Mouse (Mus musculus): ENCODE results near the gene Ddhd1. TPM values are rescaled to one million over a fixed set of nuclear protein-coding genes. Genes with fewer than 3 reads are reported as not detected.

Gene Ddhd1
- polyA plus RNA-seq, 1 experiment, result 333 TPM

- Histone ChIP-seq H3K4me1 (ENCODE audit: control insufficient read depth, insufficient read depth, low read length) (peaks cover 2% of the 10 kb centered on the region; the same call in 1 of the 2 replicates), H3K4me3 (ENCODE audit: insufficient read depth, low read depth, low read length) (no peak overlapping the region), H3K27ac (ENCODE audit: insufficient read depth, low read depth, low read length) (no peak overlapping the region)
- TF ChIP-seq CTCF (IDR thresholded peaks at IDR 0.05; ENCODE audit: insufficient read depth, low read depth, low read length) (no peak), POLR2A (IDR thresholded peaks at IDR 0.05; ENCODE audit: insufficient read depth, low read depth, low read length) (no peak)
- WGBS, result 86% methylated on average over 4 of the region's 4 CpGs
These were observed 25.0 kb downstream of the Ddhd1 start for GRCm38 (mm10) chr14:45632756-45633537.

DNA sequence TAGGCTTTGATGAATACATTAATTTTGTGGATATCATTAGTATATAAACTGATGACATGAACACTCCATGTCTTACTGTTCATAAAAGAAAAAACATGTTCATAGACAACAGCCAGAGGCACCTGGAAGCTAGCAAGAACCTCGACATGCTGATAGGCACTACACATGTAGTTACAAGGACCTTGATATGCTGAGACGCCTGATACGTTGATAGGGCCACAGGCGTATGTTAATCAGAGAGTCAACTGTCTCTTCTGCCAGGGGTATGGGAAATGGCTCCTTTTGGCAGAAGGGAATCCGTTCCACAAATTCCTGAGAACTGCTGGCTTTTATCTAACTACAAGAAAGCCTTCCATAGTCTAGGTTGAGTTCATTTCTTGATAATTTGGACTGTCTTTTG, 27.4 kb downstream of the Ddhd1 start:
- no peak for TF ChIP-seq CTCF (IDR thresholded peaks at IDR 0.05; ENCODE audit: insufficient read depth, low read depth, low read length)
- no peak for TF ChIP-seq POLR2A (IDR thresholded peaks at IDR 0.05; ENCODE audit: insufficient read depth, low read depth, low read length)
- 88% methylated on average over 5 of the region's 5 CpGs for WGBS
- Histone ChIP-seq H3K27ac (ENCODE audit: insufficient read depth, low read depth, low read length) (no peak overlapping the region), H3K4me3 (ENCODE audit: insufficient read depth, low read depth, low read length) (no peak overlapping the region), H3K4me1 (ENCODE audit: control insufficient read depth, insufficient read depth, low read length) (0 out of 2 replicates have a peak, but pooled peaks cover 2% of the 10 kb centered on the region)

DNA sequence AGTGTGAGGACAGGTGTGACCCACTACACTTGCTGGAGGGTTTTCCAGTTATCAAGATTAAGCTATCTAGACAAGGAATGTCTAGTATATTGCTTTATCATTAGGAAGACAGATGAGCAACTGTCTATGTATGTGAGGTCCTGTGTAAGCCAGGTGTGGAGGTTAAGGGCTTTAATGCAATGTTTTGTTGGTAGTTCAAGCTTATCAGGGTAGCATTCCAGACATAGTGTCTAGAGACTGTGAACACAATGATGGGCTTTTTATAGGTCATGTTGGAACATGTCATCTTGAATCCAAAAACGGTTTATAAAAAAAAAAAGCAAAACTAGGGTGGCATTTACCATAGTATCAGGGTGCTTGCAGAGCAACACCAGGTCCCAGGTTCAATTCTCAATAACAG, 28.0 kb downstream of the Ddhd1 start:
- TF ChIP-seq POLR2A (IDR thresholded peaks at IDR 0.05; ENCODE audit: insufficient read depth, low read depth, low read length), result no peak
- WGBS, result 68% methylated on average over 1 of the region's 1 CpGs
- no peak overlapping the region for H3K4me3 ChIP-seq (ENCODE audit: insufficient read depth, low read depth, low read length)
- H3K4me1 ChIP-seq (ENCODE audit: control insufficient read depth, insufficient read depth, low read length), result peaks cover 2% of the 10 kb centered on the region; the same call in 1 of the 2 replicates
- H3K27ac ChIP-seq (ENCODE audit: insufficient read depth, low read depth, low read length), result no peak overlapping the region

GRCm38 (mm10) chr14:45618351-45618750, 39.6 kb downstream of the Ddhd1 start:
- Histone ChIP-seq H3K4me3 (ENCODE audit: insufficient read depth, low read depth, low read length) (no peak overlapping the region), H3K27ac (ENCODE audit: insufficient read depth, low read depth, low read length) (no peak overlapping the region), H3K4me1 (ENCODE audit: control insufficient read depth, insufficient read depth, low read length) (0 out of 2 replicates have a peak, but pooled peaks cover 3% of the 10 kb centered on the region)
- TF ChIP-seq CTCF (IDR thresholded peaks at IDR 0.05; ENCODE audit: insufficient read depth, low read depth, low read length), result no peak
- TF ChIP-seq POLR2A (IDR thresholded peaks at IDR 0.05; ENCODE audit: insufficient read depth, low read depth, low read length), result no peak
- WGBS, result 74% methylated on average over 6 of the region's 6 CpGs

DNA sequence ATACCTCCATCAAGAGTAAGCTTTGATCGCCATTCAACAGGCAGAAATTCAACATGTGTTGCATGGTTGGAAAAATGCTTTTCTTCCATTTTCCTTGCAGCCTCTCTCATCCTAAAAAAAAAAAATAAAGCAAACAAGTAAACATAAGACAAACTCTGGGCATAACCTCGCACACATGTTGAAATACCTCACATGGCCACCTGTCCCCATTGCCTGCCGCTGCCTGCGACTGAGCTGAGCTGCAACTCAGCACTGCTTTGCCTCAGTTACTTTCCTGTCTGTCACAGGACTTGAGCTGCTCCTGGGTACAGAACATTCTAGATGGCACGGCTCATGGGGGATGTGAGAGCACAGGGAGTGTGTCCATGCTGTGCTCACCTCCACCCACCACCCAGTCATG, 41.4 kb downstream of the Ddhd1 start:
- Histone ChIP-seq H3K4me3 (ENCODE audit: insufficient read depth, low read depth, low read length) (no peak overlapping the region), H3K27ac (ENCODE audit: insufficient read depth, low read depth, low read length) (no peak overlapping the region), H3K4me1 (ENCODE audit: control insufficient read depth, insufficient read depth, low read length) (0 out of 2 replicates have a peak, but pooled peaks cover 3% of the 10 kb centered on the region)
- WGBS, result 94% methylated on average over 5 of the region's 5 CpGs
- TF ChIP-seq POLR2A (IDR thresholded peaks at IDR 0.05; ENCODE audit: insufficient read depth, low read depth, low read length) (no peak), CTCF (IDR thresholded peaks at IDR 0.05; ENCODE audit: insufficient read depth, low read depth, low read length) (no peak)

GRCm38 (mm10) chr14:45615776-45616175, 42.2 kb downstream of the Ddhd1 start:
- 0 out of 2 replicates have a peak, but pooled peaks cover 3% of the 10 kb centered on the region for H3K4me1 ChIP-seq (ENCODE audit: control insufficient read depth, insufficient read depth, low read length)
- 86% methylated on average over 2 of the region's 2 CpGs for WGBS
- H3K27ac ChIP-seq (ENCODE audit: insufficient read depth, low read depth, low read length), result no peak overlapping the region
- TF ChIP-seq POLR2A (IDR thresholded peaks at IDR 0.05; ENCODE audit: insufficient read depth, low read depth, low read length) (no peak), CTCF (IDR thresholded peaks at IDR 0.05; ENCODE audit: insufficient read depth, low read depth, low read length) (no peak)
- no peak overlapping the region for H3K4me3 ChIP-seq (ENCODE audit: insufficient read depth, low read depth, low read length)

DNA sequence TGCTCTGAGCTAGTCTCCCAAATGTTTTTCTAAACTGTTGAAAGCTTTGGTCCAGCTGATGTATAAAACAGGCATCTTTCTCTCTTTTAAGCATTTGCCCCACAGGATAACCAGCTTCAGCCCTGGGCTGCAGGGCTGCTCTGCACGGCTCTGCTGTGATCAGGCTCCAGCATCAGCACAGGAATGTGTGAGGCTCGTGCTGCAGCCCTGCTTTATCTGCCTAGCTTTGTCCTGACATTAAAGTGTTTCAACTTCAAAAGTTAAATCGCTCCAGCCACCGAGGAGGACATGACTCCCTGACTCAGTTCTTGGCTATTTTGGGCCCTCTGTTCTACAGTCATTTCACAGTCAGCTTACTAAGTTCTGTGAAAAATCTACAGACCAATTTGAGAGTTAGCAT, 43.1 kb downstream of the Ddhd1 start:
- TF ChIP-seq POLR2A (IDR thresholded peaks at IDR 0.05; ENCODE audit: insufficient read depth, low read depth, low read length), result no peak
- TF ChIP-seq CTCF (IDR thresholded peaks at IDR 0.05; ENCODE audit: insufficient read depth, low read depth, low read length), result no peak
- Histone ChIP-seq H3K4me3 (ENCODE audit: insufficient read depth, low read depth, low read length) (no peak overlapping the region), H3K4me1 (ENCODE audit: control insufficient read depth, insufficient read depth, low read length) (0 out of 2 replicates have a peak, but pooled peaks cover 3% of the 10 kb centered on the region), H3K27ac (ENCODE audit: insufficient read depth, low read depth, low read length) (no peak overlapping the region)
- WGBS, result 51% methylated on average over 4 of the region's 4 CpGs

GRCm38 (mm10) chr14:45614406-45614805, 43.5 kb downstream of the Ddhd1 start:
- 0 out of 2 replicates have a peak, but pooled peaks cover 3% of the 10 kb centered on the region for H3K4me1 ChIP-seq (ENCODE audit: control insufficient read depth, insufficient read depth, low read length)
- TF ChIP-seq CTCF (IDR thresholded peaks at IDR 0.05; ENCODE audit: insufficient read depth, low read depth, low read length), result no peak
- no peak for TF ChIP-seq POLR2A (IDR thresholded peaks at IDR 0.05; ENCODE audit: insufficient read depth, low read depth, low read length)
- 82% methylated on average over 6 of the region's 6 CpGs for WGBS
- no peak overlapping the region for H3K27ac ChIP-seq (ENCODE audit: insufficient read depth, low read depth, low read length)
- no peak overlapping the region for H3K4me3 ChIP-seq (ENCODE audit: insufficient read depth, low read depth, low read length)

GRCm38 (mm10) chr14:45611654-45612053, 46.3 kb downstream of the Ddhd1 start:
- no peak for TF ChIP-seq CTCF (IDR thresholded peaks at IDR 0.05; ENCODE audit: insufficient read depth, low read depth, low read length)
- Histone ChIP-seq H3K27ac (ENCODE audit: insufficient read depth, low read depth, low read length) (peak overlapping the region; percentile 52; the same call in 1 of the 2 replicates), H3K4me1 (ENCODE audit: control insufficient read depth, insufficient read depth, low read length) (0 out of 2 replicates have a peak, but pooled peaks cover 3% of the 10 kb centered on the region), H3K4me3 (ENCODE audit: insufficient read depth, low read depth, low read length) (no peak overlapping the region)
- 84% methylated on average over 7 of the region's 7 CpGs for WGBS
